Mouse (Mus musculus) embryonic stem cell, embryonic (primary cell): ENCODE results near the gene Zfp983.

Source experiments
- CTCF ChIA-PET, 4 experiments: fragments of 300-600 bp in 2 of 4; fragments of 350-600 bp in 2 of 4; sonication (Branson Sonifier 250); formaldehyde crosslinking; loops; one replicate each; lab custom pipeline; 2022; ENCODE audit warnings: inconsistent platforms in 2 of 4; lab: Charles Lee
- POLR2A ChIA-PET, 4 experiments: fragments of 300-600 bp in 2 of 4; fragments of 350-600 bp in 2 of 4; sonication (Branson Sonifier 250); formaldehyde crosslinking; loops; one replicate each; lab custom pipeline; 2022; ENCODE audit warnings: antibody characterized with exemption in 4 of 4, inconsistent platforms in 1 of 4; lab: Charles Lee

The Zfp983 gene

GRCm38 (mm10) chr17:21708401-21708800, 58.0 kb downstream of the Zfp983 start:
- CTCF ChIA-PET, result interaction anchor here in 2 of 4 experiments (0.6 kb wide), 2 partner anchors 151 to 1919 kb away, joined by 4 to 5 read pairs; no protein-coding TSS in a partner anchor
- POLR2A ChIA-PET, result interaction anchor here (0.6 to 2.0 kb wide), 11 partner anchors 9 to 1175 kb away, joined by 3 to 9 read pairs (median 4); no protein-coding TSS in a partner anchor
